Comparison of ENCODE assay signal across 22 mouse cellular contexts in the genomic region with DNA sequence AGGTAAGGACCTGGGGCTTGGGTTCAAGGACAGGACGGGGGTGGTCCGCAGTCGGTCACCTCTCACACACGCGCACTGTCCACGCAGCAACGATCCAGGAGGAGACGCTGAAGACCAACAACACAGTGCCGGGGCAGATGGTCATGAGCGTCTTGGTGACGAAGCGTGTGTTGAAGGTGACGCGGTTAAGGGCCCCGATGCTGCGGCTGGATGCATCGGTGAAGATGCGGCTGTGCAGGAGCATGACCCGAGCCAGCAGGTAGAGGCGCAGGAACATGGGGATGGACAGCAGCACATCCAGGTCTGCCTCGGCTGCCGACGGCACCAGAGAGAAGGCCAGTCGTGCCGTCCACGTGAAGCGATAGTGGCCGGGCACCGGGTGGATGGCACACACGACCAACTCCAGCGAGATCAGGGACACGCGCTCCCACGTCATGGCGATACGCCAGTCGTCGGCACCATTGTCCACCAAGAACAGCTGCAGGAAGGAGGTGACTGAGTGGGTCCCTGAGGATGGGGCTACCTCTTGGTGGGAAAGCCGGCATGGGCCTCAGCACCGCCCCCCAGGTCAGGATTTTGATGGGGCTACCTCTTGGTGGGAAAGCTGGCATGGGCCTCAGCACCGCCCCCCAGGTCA. TPM values are rescaled to one million over a fixed set of nuclear protein-coding genes. Genes with fewer than 3 reads are reported as not detected.
DNase-seq lines count a peak whose midpoint lies in the region; ATAC-seq lines count a peak whose summit lies in the region.
"Had no signal": no experiment of that assay in that cellular context is flagged by ENCODE, and none has a peak within 500 bp of the region (broad histone marks: within the 10 kb centered on the region; RNA-seq: fewer than 3 reads in every experiment).

No protein-coding gene starts in this region.

- no peak for DNase-seq in embryonic facial prominence, embryonic 10.5 days (ENCODE audit: low spot score)
- DNase-seq in midbrain, embryonic 10.5 days (ENCODE audit: low spot score): no peak
- no peak for DNase-seq in urinary bladder, postnatal 10 days (ENCODE audit: low spot score)
- DNase-seq: adrenal gland, postnatal 10 days; adrenal gland, postnatal 36 days; cerebellum, adult 18-20 months; cerebellum, adult 9-10 months; cerebellum, postnatal 14 days; gastrocnemius, postnatal 25 days had no signal

- no peaks in the 10 kb centered on the region for H3K9me3 ChIP-seq in embryonic facial prominence, embryonic 13.5 days
- no peaks in the 10 kb centered on the region for H3K9me3 ChIP-seq in embryonic facial prominence, embryonic 10.5 days
- H3K9me3 ChIP-seq in midbrain, embryonic 10.5 days (replicated peaks): no peaks in the 10 kb centered on the region
- no peaks in the 10 kb centered on the region for H3K9me3 ChIP-seq in midbrain, embryonic 15.5 days
- no peaks in the 10 kb centered on the region for H3K9me3 ChIP-seq in limb, embryonic 13.5 days
- H3K9me3 ChIP-seq: embryonic facial prominence, embryonic 12.5 days; forebrain, embryonic 12.5 days; forebrain, embryonic 15.5 days; hindbrain, embryonic 12.5 days; hindbrain, embryonic 15.5 days had no signal

- peaks cover 14% of the 10 kb centered on the region for H3K4me1 ChIP-seq in embryonic facial prominence, embryonic 13.5 days
- H3K4me1 ChIP-seq in embryonic facial prominence, embryonic 10.5 days: peaks cover 32% of the 10 kb centered on the region
- H3K4me1 ChIP-seq in midbrain, embryonic 10.5 days: peaks cover 37% of the 10 kb centered on the region
- H3K4me1 ChIP-seq in midbrain, embryonic 15.5 days: peaks cover 20% of the 10 kb centered on the region
- peaks cover 30% of the 10 kb centered on the region for H3K4me1 ChIP-seq in limb, embryonic 13.5 days

- no peaks in the 10 kb centered on the region for H3K27me3 ChIP-seq in embryonic facial prominence, embryonic 13.5 days
- H3K27me3 ChIP-seq in embryonic facial prominence, embryonic 10.5 days (replicated peaks; ENCODE audit: low read depth, poor library complexity, severe bottlenecking): peaks cover 35% of the 10 kb centered on the region
- peaks cover 34% of the 10 kb centered on the region for H3K27me3 ChIP-seq in midbrain, embryonic 10.5 days (ENCODE audit: low read depth, poor library complexity, severe bottlenecking)
- no peaks in the 10 kb centered on the region for H3K27me3 ChIP-seq in midbrain, embryonic 15.5 days (replicated peaks)
- peaks cover 1% of the 10 kb centered on the region; the same call in 1 of the 2 replicates for H3K27me3 ChIP-seq in limb, embryonic 13.5 days
- H3K27me3 ChIP-seq: embryonic facial prominence, embryonic 12.5 days; forebrain, embryonic 15.5 days; hindbrain, embryonic 15.5 days had no signal

- H3K4me2 ChIP-seq in embryonic facial prominence, embryonic 13.5 days: no peak overlapping the region
- H3K4me2 ChIP-seq in midbrain, embryonic 15.5 days: no peak overlapping the region
- H3K4me2 ChIP-seq in limb, embryonic 13.5 days (replicated peaks): no peak overlapping the region
- H3K4me2 ChIP-seq: embryonic facial prominence, embryonic 12.5 days; forebrain, embryonic 12.5 days; forebrain, embryonic 15.5 days; heart, embryonic 11.5 days; hindbrain, embryonic 12.5 days; hindbrain, embryonic 15.5 days had no signal

- H3K9ac ChIP-seq in embryonic facial prominence, embryonic 13.5 days: peak overlapping the region; percentile 27; the same call in 1 of the 2 replicates
- H3K9ac ChIP-seq in midbrain, embryonic 15.5 days: no peak overlapping the region
- H3K9ac ChIP-seq in limb, embryonic 13.5 days: peak overlapping the region; percentile 50; the same call in 1 of the 2 replicates
- H3K9ac ChIP-seq: embryonic facial prominence, embryonic 12.5 days; forebrain, embryonic 12.5 days; forebrain, embryonic 15.5 days; hindbrain, embryonic 15.5 days had no signal

- ATAC-seq in embryonic facial prominence, embryonic 13.5 days (ENCODE audit: insufficient number of reproducible peaks, insufficient read depth, low FRiP score, low TSS enrichment, low read depth): no peak
- ATAC-seq in midbrain, embryonic 15.5 days (replicated peaks): no peak
- ATAC-seq in limb, embryonic 13.5 days (ENCODE audit: low FRiP score, low read depth): no peak
- ATAC-seq: activated CD4-positive, CD25-positive, alpha-beta regulatory T cell, adult 4 months; forebrain, embryonic 15.5 days had no signal

- H3K36me3 ChIP-seq in embryonic facial prominence, embryonic 13.5 days: 0 out of 2 replicates have a peak, but pooled peaks cover 5% of the 10 kb centered on the region
- no peaks in the 10 kb centered on the region; the same call in 1 of the 2 replicates for H3K36me3 ChIP-seq in embryonic facial prominence, embryonic 10.5 days (replicated peaks)
- H3K36me3 ChIP-seq in midbrain, embryonic 10.5 days: peaks cover 33% of the 10 kb centered on the region
- no peaks in the 10 kb centered on the region for H3K36me3 ChIP-seq in midbrain, embryonic 15.5 days (replicated peaks)
- H3K36me3 ChIP-seq in limb, embryonic 13.5 days: peaks cover 6% of the 10 kb centered on the region; the same call in 1 of the 2 replicates
- H3K36me3 ChIP-seq: embryonic facial prominence, embryonic 12.5 days; hindbrain, embryonic 15.5 days had no signal

- no peak overlapping the region for H3K4me3 ChIP-seq in embryonic facial prominence, embryonic 13.5 days
- no peak overlapping the region for H3K4me3 ChIP-seq in embryonic facial prominence, embryonic 10.5 days
- H3K4me3 ChIP-seq in midbrain, embryonic 10.5 days: no peak overlapping the region
- no peak overlapping the region for H3K4me3 ChIP-seq in midbrain, embryonic 15.5 days
- H3K4me3 ChIP-seq in limb, embryonic 13.5 days: no peak overlapping the region
- H3K4me3 ChIP-seq: embryonic facial prominence, embryonic 12.5 days; erythroblast, embryonic 14.5 days; forebrain, embryonic 12.5 days; forebrain, embryonic 15.5 days; hindbrain, embryonic 12.5 days; hindbrain, embryonic 15.5 days had no signal

- 91% methylated on average over 41 of the region's 41 CpGs for WGBS in embryonic facial prominence, embryonic 13.5 days
- WGBS in embryonic facial prominence, embryonic 10.5 days: 91% methylated on average over 41 of the region's 41 CpGs
- WGBS in midbrain, embryonic 10.5 days: 92% methylated on average over 41 of the region's 41 CpGs
- WGBS in midbrain, embryonic 15.5 days: 92% methylated on average over 41 of the region's 41 CpGs
- WGBS in limb, embryonic 13.5 days: 90% methylated on average over 41 of the region's 41 CpGs

- H3K27ac ChIP-seq in embryonic facial prominence, embryonic 13.5 days: no peak overlapping the region
- H3K27ac ChIP-seq in embryonic facial prominence, embryonic 10.5 days (replicated peaks): no peak overlapping the region
- H3K27ac ChIP-seq in midbrain, embryonic 10.5 days (replicated peaks): peak overlapping the region; percentile 46; the same call in 1 of the 2 replicates
- no peak overlapping the region for H3K27ac ChIP-seq in midbrain, embryonic 15.5 days
- no peak overlapping the region for H3K27ac ChIP-seq in limb, embryonic 13.5 days
- H3K27ac ChIP-seq: embryonic facial prominence, embryonic 12.5 days; forebrain, embryonic 12.5 days; forebrain, embryonic 15.5 days; hindbrain, embryonic 12.5 days; hindbrain, embryonic 15.5 days had no signal

RNA-seq across cellular contexts. Expression of a gene that starts 10.3 kb away (rescaled TPM):
- polyA plus RNA-seq in embryonic facial prominence, embryonic 13.5 days (2015; fragmentation: Nextera tagmentation; extraction: Ambion mirVana): 3.2 and 5.3 TPM in 2 replicates
- polyA plus RNA-seq in embryonic facial prominence, embryonic 10.5 days (2016; fragmentation: Nextera tagmentation; extraction: Ambion mirVana): 4.7 and 5.1 TPM in 2 replicates
- polyA plus RNA-seq in midbrain, embryonic 10.5 days (2016; fragmentation: Nextera tagmentation; extraction: Ambion mirVana): 9.1 and 13.4 TPM in 2 replicates
- polyA plus RNA-seq in midbrain, embryonic 15.5 days (2015; fragmentation: Nextera tagmentation; extraction: Ambion mirVana): 19.0 and 20.6 TPM in 2 replicates
- polyA plus RNA-seq in limb, embryonic 13.5 days (2015; fragmentation: Nextera tagmentation; extraction: Ambion mirVana): 2.9 and 4.3 TPM in 2 replicates
- polyA plus RNA-seq: activated CD4-positive, CD25-positive, alpha-beta regulatory T cell, adult 4 months had no signal

RNA-seq across cellular contexts. Expression of a gene that starts 13.2 kb away (rescaled TPM):
- 5.9 and 7.7 TPM in 2 replicates for polyA plus RNA-seq in embryonic facial prominence, embryonic 13.5 days (2015; fragmentation: Nextera tagmentation; extraction: Ambion mirVana)
- polyA plus RNA-seq in embryonic facial prominence, embryonic 10.5 days (2016; fragmentation: Nextera tagmentation; extraction: Ambion mirVana): 5.1 and 5.8 TPM in 2 replicates
- polyA plus RNA-seq in midbrain, embryonic 10.5 days (2016; fragmentation: Nextera tagmentation; extraction: Ambion mirVana): 5.2 and 7.3 TPM in 2 replicates
- 8.1 and 8.6 TPM in 2 replicates for polyA plus RNA-seq in midbrain, embryonic 15.5 days (2015; fragmentation: Nextera tagmentation; extraction: Ambion mirVana)
- polyA plus RNA-seq in limb, embryonic 13.5 days (2015; fragmentation: Nextera tagmentation; extraction: Ambion mirVana): 6.1 and 6.2 TPM in 2 replicates

RNA-seq across cellular contexts. Expression of a gene that starts 21.0 kb away (rescaled TPM):
- polyA plus RNA-seq in embryonic facial prominence, embryonic 13.5 days (2015; fragmentation: Nextera tagmentation; extraction: Ambion mirVana): 108 and 124 TPM in 2 replicates
- polyA plus RNA-seq in embryonic facial prominence, embryonic 10.5 days (2016; fragmentation: Nextera tagmentation; extraction: Ambion mirVana): 173 and 179 TPM in 2 replicates
- polyA plus RNA-seq in midbrain, embryonic 10.5 days (2016; fragmentation: Nextera tagmentation; extraction: Ambion mirVana): 180 and 183 TPM in 2 replicates
- polyA plus RNA-seq in midbrain, embryonic 15.5 days (2015; fragmentation: Nextera tagmentation; extraction: Ambion mirVana): 173 and 180 TPM in 2 replicates
- 113 and 117 TPM in 2 replicates for polyA plus RNA-seq in limb, embryonic 13.5 days (2015; fragmentation: Nextera tagmentation; extraction: Ambion mirVana)

RNA-seq across cellular contexts. Expression of a gene that starts 39.8 kb away (rescaled TPM):
- polyA plus RNA-seq in embryonic facial prominence, embryonic 13.5 days (2015; fragmentation: Nextera tagmentation; extraction: Ambion mirVana): 0.18 and 0.32 TPM in 2 replicates
- 0.30 and 0.40 TPM in 2 replicates for polyA plus RNA-seq in embryonic facial prominence, embryonic 10.5 days (2016; fragmentation: Nextera tagmentation; extraction: Ambion mirVana)
- 0.42 and 0.63 TPM in 2 replicates for polyA plus RNA-seq in midbrain, embryonic 10.5 days (2016; fragmentation: Nextera tagmentation; extraction: Ambion mirVana)
- 1.9 and 2.0 TPM in 2 replicates for polyA plus RNA-seq in midbrain, embryonic 15.5 days (2015; fragmentation: Nextera tagmentation; extraction: Ambion mirVana)
- polyA plus RNA-seq in limb, embryonic 13.5 days (2015; fragmentation: Nextera tagmentation; extraction: Ambion mirVana): 0.39 and 0.45 TPM in 2 replicates
- polyA plus RNA-seq: activated CD4-positive, CD25-positive, alpha-beta regulatory T cell, adult 4 months; heart, embryonic 14.5 days had no signal

RNA-seq across cellular contexts. Expression of a gene that starts 44.5 kb away (rescaled TPM):
- polyA plus RNA-seq in embryonic facial prominence, embryonic 13.5 days (2015; fragmentation: Nextera tagmentation; extraction: Ambion mirVana): 0.07 and 0.54 TPM in 2 replicates
- not detected in 2 replicates for polyA plus RNA-seq in embryonic facial prominence, embryonic 10.5 days (2016; fragmentation: Nextera tagmentation; extraction: Ambion mirVana)
- polyA plus RNA-seq in midbrain, embryonic 10.5 days (2016; fragmentation: Nextera tagmentation; extraction: Ambion mirVana): 0.05 and 0.11 TPM in 2 replicates
- polyA plus RNA-seq in midbrain, embryonic 15.5 days (2015; fragmentation: Nextera tagmentation; extraction: Ambion mirVana): 0.10 and 0.36 TPM in 2 replicates
- polyA plus RNA-seq in limb, embryonic 13.5 days (2015; fragmentation: Nextera tagmentation; extraction: Ambion mirVana): 0.06 TPM in 1 of 2 replicates, not detected in the other
- polyA plus RNA-seq: embryonic facial prominence, embryonic 12.5 days; forebrain, embryonic 12.5 days; heart, embryonic 11.5 days; heart, embryonic 14.5 days; heart, postnatal 0 days; hindbrain, embryonic 12.5 days; hindbrain, embryonic 15.5 days had no signal
